Mouse (Mus musculus): ENCODE data around the gene Gm49661. TPM values are rescaled to one million over a fixed set of nuclear protein-coding genes. Genes with fewer than 3 reads are reported as not detected.

The Gm49661 gene
- polyA plus RNA-seq, 1 experiment from 2014 or later, result not detected

- peak overlapping the region; percentile 81 for H3K27ac ChIP-seq (ENCODE audit: low read length)
- WGBS, result 37% methylated on average over 8 of the region's 8 CpGs
- peak overlapping the region; percentile 100 for H3K4me2 ChIP-seq (ENCODE audit: low read length)
- no peak; the same call in 1 of the 2 replicates for ATAC-seq
- H3K4me3 ChIP-seq (ENCODE audit: low read depth, low read length), result peak overlapping the region; percentile 56
- no peaks in the 10 kb centered on the region for H3K36me3 ChIP-seq (ENCODE audit: control insufficient read depth, insufficient read depth, low read length)
- H3K4me1 ChIP-seq (ENCODE audit: control insufficient read depth, insufficient read depth, low read length), result peaks cover 29% of the 10 kb centered on the region
- peaks cover 4% of the 10 kb centered on the region; the same call in 1 of the 2 replicates for H3K27me3 ChIP-seq (ENCODE audit: control insufficient read depth, insufficient read depth, low read depth, low read length)
- no peaks in the 10 kb centered on the region for H3K9me3 ChIP-seq (replicated peaks; ENCODE audit: control insufficient read depth, low read length, poor library complexity, severe bottlenecking)
- H3K9ac ChIP-seq (ENCODE audit: low read depth, low read length), result peak overlapping the region; percentile 76; the same call in 1 of the 2 replicates
These were observed 17.2 kb upstream of the Gm49661 start for GRCm38 (mm10) chr8:84986379-84986945.

GRCm38 (mm10) chr8:84985684-84986378, 16.6 kb upstream of the Gm49661 start:
- Histone ChIP-seq H3K4me1 (ENCODE audit: control insufficient read depth, insufficient read depth, low read length) (peaks cover 28% of the 10 kb centered on the region), H3K36me3 (ENCODE audit: control insufficient read depth, insufficient read depth, low read length) (no peaks in the 10 kb centered on the region), H3K9ac (ENCODE audit: low read depth, low read length) (peak overlapping the region; percentile 76), H3K27me3 (ENCODE audit: control insufficient read depth, insufficient read depth, low read depth, low read length) (peaks cover 4% of the 10 kb centered on the region; the same call in 1 of the 2 replicates), H3K4me3 (ENCODE audit: low read depth, low read length) (peak overlapping the region; percentile 56), H3K9me3 (replicated peaks; ENCODE audit: control insufficient read depth, low read length, poor library complexity, severe bottlenecking) (no peaks in the 10 kb centered on the region), H3K27ac (ENCODE audit: low read length) (peak overlapping the region; percentile 81), H3K4me2 (ENCODE audit: low read length) (peak overlapping the region; percentile 100)
- ATAC-seq, result peak; percentile 55
- WGBS, result under 1% methylated on average over 53 of the region's 53 CpGs

DNA sequence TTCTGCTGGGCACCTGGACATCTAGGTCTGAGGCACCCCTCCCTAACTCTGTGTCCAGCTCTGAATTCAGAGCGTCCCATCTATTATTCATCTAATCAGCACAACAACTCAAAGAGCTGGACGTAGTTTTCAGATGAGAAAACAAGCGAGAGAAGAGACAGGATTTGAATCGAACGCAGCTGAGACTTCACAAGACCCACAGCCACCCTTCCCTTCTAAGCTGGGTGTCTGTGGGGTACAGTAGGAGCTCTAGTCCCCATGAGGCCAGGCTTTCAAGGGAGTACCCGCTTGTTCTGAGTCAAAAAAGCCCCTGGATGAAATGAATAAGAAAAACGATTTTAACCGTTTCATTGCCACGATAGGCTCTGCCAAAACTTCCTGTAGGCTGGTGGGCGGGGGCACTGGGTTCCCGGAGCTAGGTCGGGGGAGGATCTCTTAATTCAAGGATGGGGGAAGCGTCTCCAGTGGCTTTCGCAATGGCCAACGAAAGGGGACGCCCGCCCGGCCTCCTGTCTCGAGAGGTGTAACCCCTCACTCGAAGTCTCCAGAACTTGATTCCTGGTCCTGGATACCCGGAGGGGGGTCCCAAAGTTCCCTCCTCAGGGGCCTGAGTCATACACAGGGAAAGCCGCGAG, 15.9 kb upstream of the Gm49661 start:
- WGBS, result under 1% methylated on average over 23 of the region's 23 CpGs
- Histone ChIP-seq H3K9me3 (replicated peaks; ENCODE audit: control insufficient read depth, low read length, poor library complexity, severe bottlenecking) (no peaks in the 10 kb centered on the region), H3K27ac (ENCODE audit: low read length) (peak overlapping the region; percentile 81), H3K27me3 (ENCODE audit: control insufficient read depth, insufficient read depth, low read depth, low read length) (peaks cover 4% of the 10 kb centered on the region; the same call in 1 of the 2 replicates), H3K36me3 (ENCODE audit: control insufficient read depth, insufficient read depth, low read length) (no peaks in the 10 kb centered on the region), H3K4me2 (ENCODE audit: low read length) (peak overlapping the region; percentile 100), H3K9ac (ENCODE audit: low read depth, low read length) (peak overlapping the region; percentile 76), H3K4me3 (ENCODE audit: low read depth, low read length) (peak overlapping the region; percentile 56), H3K4me1 (ENCODE audit: control insufficient read depth, insufficient read depth, low read length) (peaks cover 34% of the 10 kb centered on the region)
- no peak for ATAC-seq

GRCm38 (mm10) chr8:84984294-84985048, 15.2 kb upstream of the Gm49661 start:
- H3K9ac ChIP-seq (ENCODE audit: low read depth, low read length), result peak overlapping the region; percentile 76
- H3K9me3 ChIP-seq (replicated peaks; ENCODE audit: control insufficient read depth, low read length, poor library complexity, severe bottlenecking), result no peaks in the 10 kb centered on the region
- ATAC-seq, result no peak
- no peaks in the 10 kb centered on the region for H3K36me3 ChIP-seq (ENCODE audit: control insufficient read depth, insufficient read depth, low read length)
- peak overlapping the region; percentile 100 for H3K4me2 ChIP-seq (ENCODE audit: low read length)
- WGBS, result 15% methylated on average over 16 of the region's 16 CpGs
- peaks cover 38% of the 10 kb centered on the region for H3K4me1 ChIP-seq (ENCODE audit: control insufficient read depth, insufficient read depth, low read length)
- peak overlapping the region; percentile 56; the same call in 1 of the 2 replicates for H3K4me3 ChIP-seq (ENCODE audit: low read depth, low read length)
- peaks cover 4% of the 10 kb centered on the region; the same call in 1 of the 2 replicates for H3K27me3 ChIP-seq (ENCODE audit: control insufficient read depth, insufficient read depth, low read depth, low read length)
- peak overlapping the region; percentile 81 for H3K27ac ChIP-seq (ENCODE audit: low read length)

DNA sequence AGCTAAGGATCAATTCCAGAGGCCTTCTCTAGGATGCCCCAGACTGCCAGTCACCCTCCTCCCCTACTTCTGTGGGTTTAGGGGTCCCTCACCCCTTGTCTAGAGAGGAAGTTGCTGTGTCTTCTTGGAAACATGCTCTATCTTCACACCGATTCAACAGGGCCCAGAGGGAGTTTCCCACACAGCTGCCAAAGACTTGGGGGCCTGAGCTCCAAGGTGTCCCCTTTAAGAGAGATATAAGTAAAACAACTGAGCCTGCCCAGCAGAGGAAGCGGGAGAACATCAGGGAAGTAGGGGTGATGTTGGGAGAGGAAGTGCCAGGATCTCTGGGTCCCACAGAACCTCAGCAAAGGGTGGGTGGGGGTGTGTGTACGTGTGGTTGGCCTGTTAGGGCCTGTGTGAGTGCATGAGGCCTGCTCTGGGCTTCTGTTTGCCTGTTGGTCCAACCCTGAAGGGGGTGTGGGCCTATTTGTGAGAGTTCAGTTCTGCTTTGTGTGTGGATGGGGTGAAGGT, 13.3 kb upstream of the Gm49661 start:
- ATAC-seq, result no peak
- Histone ChIP-seq H3K4me3 (ENCODE audit: low read depth, low read length) (no peak overlapping the region), H3K9ac (ENCODE audit: low read depth, low read length) (no peak overlapping the region), H3K36me3 (ENCODE audit: control insufficient read depth, insufficient read depth, low read length) (no peaks in the 10 kb centered on the region), H3K27ac (ENCODE audit: low read length) (no peak overlapping the region), H3K4me2 (ENCODE audit: low read length) (no peak overlapping the region), H3K4me1 (ENCODE audit: control insufficient read depth, insufficient read depth, low read length) (peaks cover 50% of the 10 kb centered on the region), H3K27me3 (ENCODE audit: control insufficient read depth, insufficient read depth, low read depth, low read length) (peaks cover 5% of the 10 kb centered on the region; the same call in 1 of the 2 replicates), H3K9me3 (replicated peaks; ENCODE audit: control insufficient read depth, low read length, poor library complexity, severe bottlenecking) (no peaks in the 10 kb centered on the region)
- WGBS, result 70% methylated on average over 3 of the region's 3 CpGs

DNA sequence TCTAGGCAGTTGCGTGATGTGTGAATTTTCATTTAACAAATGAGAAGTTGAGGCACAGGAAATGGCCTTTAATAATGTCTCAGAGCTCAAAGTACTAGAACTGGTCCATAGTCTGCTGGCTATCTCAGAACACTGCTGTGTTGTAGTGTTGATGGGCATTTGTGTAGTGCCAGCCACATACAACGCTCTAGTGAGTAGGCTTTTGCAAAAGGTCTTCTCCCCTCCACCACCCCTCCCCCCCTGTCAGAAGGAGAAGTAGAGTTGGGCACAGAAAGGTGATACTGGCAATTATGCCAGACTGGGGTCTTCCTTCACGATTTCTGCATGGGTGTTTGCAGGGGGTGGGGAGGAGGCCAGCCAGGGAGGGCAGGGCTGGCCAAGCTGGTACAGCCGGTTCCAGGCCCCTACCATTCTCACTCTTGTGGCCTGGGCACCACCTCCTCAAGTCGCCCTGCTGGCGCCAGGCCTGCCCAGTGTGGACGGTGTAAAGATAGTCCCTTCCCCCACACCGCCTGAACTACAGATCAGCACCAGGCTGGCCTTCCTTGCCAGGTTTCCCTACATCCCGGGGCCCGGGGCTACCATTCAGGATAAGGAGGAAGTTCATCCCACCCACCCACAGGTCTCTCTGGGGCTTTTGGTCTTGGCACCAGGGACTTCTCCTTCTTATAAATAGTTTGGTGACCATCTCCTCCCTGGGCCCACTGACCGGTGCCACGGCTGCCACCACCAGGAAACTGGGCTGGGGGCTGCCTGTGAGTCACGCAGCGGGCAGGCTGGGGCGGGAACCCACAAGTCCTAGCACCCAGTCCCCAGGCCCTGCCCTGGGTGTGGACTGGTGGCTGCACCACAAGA, 12.6 kb upstream of the Gm49661 start:
- 84% methylated on average over 13 of the region's 15 CpGs for WGBS
- H3K27ac ChIP-seq (ENCODE audit: low read length), result no peak overlapping the region

GRCm38 (mm10) chr8:84980622-84981358, 11.6 kb upstream of the Gm49661 start:
- H3K4me3 ChIP-seq (ENCODE audit: low read depth, low read length), result no peak overlapping the region; the same call in 1 of the 2 replicates
- no peak for ATAC-seq
- peak overlapping the region; percentile 100 for H3K4me2 ChIP-seq (ENCODE audit: low read length)
- WGBS, result 34% methylated on average over 11 of the region's 11 CpGs
- H3K27me3 ChIP-seq (ENCODE audit: control insufficient read depth, insufficient read depth, low read depth, low read length), result 0 out of 2 replicates have a peak, but pooled peaks cover 3% of the 10 kb centered on the region
- H3K36me3 ChIP-seq (ENCODE audit: control insufficient read depth, insufficient read depth, low read length), result no peaks in the 10 kb centered on the region
- H3K9me3 ChIP-seq (replicated peaks; ENCODE audit: control insufficient read depth, low read length, poor library complexity, severe bottlenecking), result no peaks in the 10 kb centered on the region
- peaks cover 62% of the 10 kb centered on the region for H3K4me1 ChIP-seq (ENCODE audit: control insufficient read depth, insufficient read depth, low read length)
- H3K9ac ChIP-seq (ENCODE audit: low read depth, low read length), result no peak overlapping the region
- H3K27ac ChIP-seq (ENCODE audit: low read length), result no peak overlapping the region

More for the DNA sequence above, 12.6 kb upstream of the Gm49661 start:
- Histone ChIP-seq H3K4me3 (ENCODE audit: low read depth, low read length) (no peak overlapping the region), H3K9me3 (replicated peaks; ENCODE audit: control insufficient read depth, low read length, poor library complexity, severe bottlenecking) (no peaks in the 10 kb centered on the region), H3K36me3 (ENCODE audit: control insufficient read depth, insufficient read depth, low read length) (no peaks in the 10 kb centered on the region), H3K4me1 (ENCODE audit: control insufficient read depth, insufficient read depth, low read length) (peaks cover 56% of the 10 kb centered on the region), H3K27me3 (ENCODE audit: control insufficient read depth, insufficient read depth, low read depth, low read length) (0 out of 2 replicates have a peak, but pooled peaks cover 3% of the 10 kb centered on the region), H3K4me2 (ENCODE audit: low read length) (no peak overlapping the region), H3K9ac (ENCODE audit: low read depth, low read length) (no peak overlapping the region)
- ATAC-seq, result no peak
